Mouse (Mus musculus) brain, embryonic 14.5 days (tissue): ENCODE measurements around the gene Arhgef7.

ENCODE experiments used
- CTCF ChIP-seq: fragments of 200-500 bp; IDR thresholded peaks from 2 replicates; pipeline ENCODE4 v1.5.1; 2012; ENCODE audit warnings: inconsistent platforms, mild to moderate bottlenecking, moderate library complexity, borderline replicate concordance; ENCODE audit not compliant: insufficient read depth, insufficient read length; ENCODE audit errors: extremely low read depth
- POLR2A ChIP-seq: fragments of 200-500 bp; IDR thresholded peaks from 2 replicates; pipeline ENCODE4 v1.6.1; 2012; ENCODE audit warnings: mild to moderate bottlenecking, inconsistent platforms, borderline replicate concordance; ENCODE audit not compliant: poor library complexity, insufficient read depth, insufficient read length, severe bottlenecking; ENCODE audit errors: extremely low read depth

GRCm38 (mm10) chr8:11806252-11806651, 78.7 kb downstream of the Arhgef7 start:
- no peak for TF ChIP-seq CTCF
- no peak for TF ChIP-seq POLR2A
